Mouse (Mus musculus): ENCODE results near the gene Tbc1d22b. TPM values are rescaled to one million over a fixed set of nuclear protein-coding genes. Genes with fewer than 3 reads are reported as not detected.

Gene Tbc1d22b
- total and polyA plus RNA-seq, 2 experiments from 2014 or later, result 5.3 to 8.0 TPM

DNA sequence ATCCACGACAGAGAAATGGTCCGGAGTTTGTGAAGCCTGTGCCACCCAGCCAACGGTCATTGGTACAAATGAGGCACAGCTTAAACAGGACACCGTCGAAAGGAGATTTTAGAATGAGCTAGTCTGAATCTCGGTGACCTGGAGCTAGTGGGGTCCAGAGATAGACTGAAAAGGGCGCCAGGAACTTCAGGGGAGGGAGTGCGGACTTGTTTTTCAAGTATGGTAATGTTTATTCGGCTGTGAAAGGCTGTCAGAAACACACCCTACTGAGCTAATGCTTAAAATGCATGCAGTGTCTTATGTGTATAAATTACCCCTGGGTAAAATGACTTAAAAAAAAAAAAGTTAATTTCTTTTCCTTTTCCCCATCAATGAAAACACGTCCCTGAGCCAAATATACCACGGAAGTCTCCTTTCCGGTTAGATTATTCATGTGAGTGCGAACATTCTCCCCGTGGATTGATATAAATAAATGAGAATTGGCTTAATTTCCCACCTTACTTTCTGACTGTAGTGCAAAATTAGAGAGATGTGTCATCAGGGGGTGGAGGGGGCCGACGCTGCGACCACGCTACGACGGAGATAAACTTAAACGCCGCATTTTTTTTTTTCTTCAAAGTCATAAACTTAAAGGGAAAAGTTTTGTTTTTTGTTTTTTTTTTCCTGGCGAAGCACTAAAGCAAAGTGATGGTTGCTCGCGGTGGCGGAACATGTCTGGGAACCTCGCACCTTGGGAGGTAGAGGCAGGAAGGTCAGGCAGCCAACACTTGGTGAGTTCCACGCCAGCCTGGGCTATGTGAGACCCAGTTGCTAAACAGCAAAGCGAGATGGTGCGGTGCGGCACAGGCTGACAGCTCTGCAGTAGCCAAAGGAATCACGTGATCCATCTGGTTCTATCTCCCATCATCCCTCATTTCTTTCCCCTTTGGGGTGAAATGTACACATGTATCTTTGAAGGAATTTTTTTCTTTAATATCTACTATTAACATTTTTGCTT is 46.6 kb upstream of the Tbc1d22b start:
- no peak; the same call in 1 of the 2 replicates for ATAC-seq (ENCODE audit: insufficient read depth, low read depth)
- Histone ChIP-seq H3K4me1 (ENCODE audit: control insufficient read depth, insufficient read depth) (peaks cover 7% of the 10 kb centered on the region; the same call in 1 of the 2 replicates), H3K27me3 (ENCODE audit: control insufficient read depth, insufficient read depth, low read length) (no peaks in the 10 kb centered on the region), H3K36me3 (replicated peaks; ENCODE audit: control insufficient read depth, insufficient read depth, low read length) (no peaks in the 10 kb centered on the region), H3K9ac (replicated peaks; ENCODE audit: low read depth, low read length) (no peak overlapping the region), H3K4me2 (ENCODE audit: low read depth, low read length) (peak overlapping the region; percentile 56), H3K9me3 (replicated peaks; ENCODE audit: control insufficient read depth, low read length) (no peaks in the 10 kb centered on the region), H3K27ac (ENCODE audit: low read depth) (no peak overlapping the region), H3K4me3 (ENCODE audit: low read depth, low read length) (peak overlapping the region; percentile 26)
- DNase-seq (ENCODE audit: low spot score), result no peak
- TF ChIP-seq EP300 (IDR thresholded peaks at IDR 0.05; ENCODE audit: low read depth) (no peak), CTCF (IDR thresholded peaks at IDR 0.05; ENCODE audit: low read depth) (no peak)
- 14% methylated on average over 32 of the region's 32 CpGs for WGBS

- peak overlapping the region; percentile 56; the same call in 1 of the 2 replicates for H3K4me2 ChIP-seq (ENCODE audit: low read depth, low read length)
- WGBS, result 79% methylated on average over 5 of the region's 5 CpGs
- no peaks in the 10 kb centered on the region for H3K27me3 ChIP-seq (ENCODE audit: control insufficient read depth, insufficient read depth, low read length)
- H3K4me1 ChIP-seq (ENCODE audit: control insufficient read depth, insufficient read depth), result peaks cover 6% of the 10 kb centered on the region; the same call in 1 of the 2 replicates
- no peak for ATAC-seq (ENCODE audit: insufficient read depth, low read depth)
- TF ChIP-seq CTCF (IDR thresholded peaks at IDR 0.05; ENCODE audit: low read depth), result peak; percentile 28
- no peak for TF ChIP-seq EP300 (IDR thresholded peaks at IDR 0.05; ENCODE audit: low read depth)
- H3K27ac ChIP-seq (ENCODE audit: low read depth), result no peak overlapping the region
- H3K36me3 ChIP-seq (replicated peaks; ENCODE audit: control insufficient read depth, insufficient read depth, low read length), result no peaks in the 10 kb centered on the region
- DNase-seq (ENCODE audit: low spot score), result no peak
- no peak overlapping the region for H3K4me3 ChIP-seq (ENCODE audit: low read depth, low read length)
- no peak overlapping the region for H3K9ac ChIP-seq (replicated peaks; ENCODE audit: low read depth, low read length)
- no peaks in the 10 kb centered on the region for H3K9me3 ChIP-seq (replicated peaks; ENCODE audit: control insufficient read depth, low read length)
These were observed 45.9 kb upstream of the Tbc1d22b start for GRCm38 (mm10) chr17:29503700-29504099.

DNA sequence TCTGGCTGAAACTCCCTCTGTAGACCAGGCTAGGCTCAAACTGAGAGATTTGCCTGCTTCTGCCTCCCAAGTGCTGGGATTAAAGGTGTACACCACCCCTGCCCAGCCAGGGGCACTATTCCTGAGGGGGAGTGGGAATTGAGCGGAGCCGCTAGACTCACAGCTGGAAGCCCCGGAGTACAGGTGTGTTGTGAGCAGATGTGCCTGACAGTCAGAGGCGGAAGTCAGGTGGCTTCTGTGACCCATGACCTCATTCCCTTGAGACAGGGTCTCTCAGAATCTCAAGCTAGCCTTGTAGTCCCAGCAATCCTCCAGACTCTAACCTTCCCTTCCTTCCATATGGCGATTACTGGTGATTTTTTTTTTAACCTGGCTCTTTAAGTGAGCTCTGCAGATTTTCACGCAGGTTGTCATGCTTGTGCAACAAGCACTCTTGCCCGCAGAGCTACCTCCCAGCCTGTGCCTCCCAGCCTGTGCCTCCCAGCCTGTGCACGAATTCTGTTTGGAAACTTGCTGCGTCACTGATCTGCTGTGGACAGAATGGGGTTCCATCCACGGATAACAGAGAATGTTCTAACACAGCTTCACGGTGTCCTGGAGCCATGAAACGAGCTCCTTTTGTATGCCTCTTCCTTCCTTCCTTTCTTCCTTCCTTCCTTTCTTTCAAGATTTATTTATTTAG is 40.5 kb upstream of the Tbc1d22b start:
- Histone ChIP-seq H3K4me2 (ENCODE audit: low read depth, low read length) (no peak overlapping the region), H3K27ac (ENCODE audit: low read depth) (no peak overlapping the region), H3K9me3 (replicated peaks; ENCODE audit: control insufficient read depth, low read length) (no peaks in the 10 kb centered on the region), H3K4me3 (ENCODE audit: low read depth, low read length) (no peak overlapping the region), H3K27me3 (ENCODE audit: control insufficient read depth, insufficient read depth, low read length) (no peaks in the 10 kb centered on the region), H3K36me3 (replicated peaks; ENCODE audit: control insufficient read depth, insufficient read depth, low read length) (no peaks in the 10 kb centered on the region), H3K4me1 (ENCODE audit: control insufficient read depth, insufficient read depth) (no peaks in the 10 kb centered on the region), H3K9ac (replicated peaks; ENCODE audit: low read depth, low read length) (no peak overlapping the region)
- DNase-seq (ENCODE audit: low spot score) (no peak), ATAC-seq (ENCODE audit: insufficient read depth, low read depth) (no peak)
- TF ChIP-seq CTCF (IDR thresholded peaks at IDR 0.05; ENCODE audit: low read depth) (no peak), EP300 (IDR thresholded peaks at IDR 0.05; ENCODE audit: low read depth) (no peak)
- 70% methylated on average over 12 of the region's 12 CpGs for WGBS

- Histone ChIP-seq H3K4me3 (ENCODE audit: low read depth, low read length) (no peak overlapping the region), H3K4me2 (ENCODE audit: low read depth, low read length) (no peak overlapping the region), H3K36me3 (replicated peaks; ENCODE audit: control insufficient read depth, insufficient read depth, low read length) (no peaks in the 10 kb centered on the region), H3K9ac (replicated peaks; ENCODE audit: low read depth, low read length) (no peak overlapping the region), H3K27ac (ENCODE audit: low read depth) (no peak overlapping the region), H3K9me3 (replicated peaks; ENCODE audit: control insufficient read depth, low read length) (no peaks in the 10 kb centered on the region), H3K27me3 (ENCODE audit: control insufficient read depth, insufficient read depth, low read length) (no peaks in the 10 kb centered on the region), H3K4me1 (ENCODE audit: control insufficient read depth, insufficient read depth) (no peaks in the 10 kb centered on the region)
- TF ChIP-seq CTCF (IDR thresholded peaks at IDR 0.05; ENCODE audit: low read depth), result no peak
- TF ChIP-seq EP300 (IDR thresholded peaks at IDR 0.05; ENCODE audit: low read depth), result no peak
- ATAC-seq (ENCODE audit: insufficient read depth, low read depth) (no peak), DNase-seq (ENCODE audit: low spot score) (no peak)
- WGBS, result 63% methylated on average over 8 of the region's 8 CpGs
These were observed 38.9 kb upstream of the Tbc1d22b start for GRCm38 (mm10) chr17:29510691-29511090.

GRCm38 (mm10) chr17:29513044-29513730 is 36.4 kb upstream of the Tbc1d22b start:
- H3K27me3 ChIP-seq (ENCODE audit: control insufficient read depth, insufficient read depth, low read length), result no peaks in the 10 kb centered on the region
- no peak overlapping the region for H3K4me3 ChIP-seq (ENCODE audit: low read depth, low read length)
- ATAC-seq (ENCODE audit: insufficient read depth, low read depth), result peak; percentile 85
- no peaks in the 10 kb centered on the region for H3K9me3 ChIP-seq (replicated peaks; ENCODE audit: control insufficient read depth, low read length)
- no peaks in the 10 kb centered on the region for H3K4me1 ChIP-seq (ENCODE audit: control insufficient read depth, insufficient read depth)
- no peaks in the 10 kb centered on the region for H3K36me3 ChIP-seq (replicated peaks; ENCODE audit: control insufficient read depth, insufficient read depth, low read length)
- whole genome bisulfite sequencing, result 38% methylated on average over 13 of the region's 13 CpGs
- no peak overlapping the region for H3K27ac ChIP-seq (ENCODE audit: low read depth)
- peak; percentile 74 for DNase-seq (ENCODE audit: low spot score)
- H3K4me2 ChIP-seq (ENCODE audit: low read depth, low read length), result no peak overlapping the region
- no peak overlapping the region for H3K9ac ChIP-seq (replicated peaks; ENCODE audit: low read depth, low read length)
- no peak for TF ChIP-seq EP300 (IDR thresholded peaks at IDR 0.05; ENCODE audit: low read depth)
- peak; percentile 84 for TF ChIP-seq CTCF (IDR thresholded peaks at IDR 0.05; ENCODE audit: low read depth)

All from heart, postnatal 0 days (tissue).